Comparison of ENCODE assay signal across 9 mouse cellular contexts in genomic region chr1:171088237-171088869, GRCm38 (mm10). TPM values are rescaled to one million over a fixed set of nuclear protein-coding genes. Genes with fewer than 3 reads are reported as not detected.
A peak's percentile ranks its signal among the peaks of the same experiment; 100 is the strongest.
DNase-seq lines count a peak whose midpoint lies in the region; ATAC-seq lines count a peak whose summit lies in the region.
"Not testable (repeated sequence)": the region's sequence is repeated elsewhere in the genome, so short reads cannot be mapped to it uniquely, and the experiment has no call there.
"Had no signal": no experiment of that assay in that cellular context is flagged by ENCODE, and none has a peak within 500 bp of the region (broad histone marks: within the 10 kb centered on the region; RNA-seq: fewer than 3 reads in every experiment).

No protein-coding gene starts in this region.

- not testable (repeated sequence) for ATAC-seq in forebrain, embryonic 14.5 days; hindbrain, embryonic 11.5 days (ENCODE audit: low FRiP score); kidney, embryonic 14.5 days (ENCODE audit: low FRiP score, low TSS enrichment); liver, embryonic 12.5 days; midbrain, embryonic 13.5 days

- 3% methylated on average over 10 of the region's 10 CpGs for WGBS in forebrain, embryonic 14.5 days
- WGBS in hindbrain, embryonic 11.5 days, result 4% methylated on average over 10 of the region's 10 CpGs
- 3% methylated on average over 10 of the region's 10 CpGs for WGBS in kidney, embryonic 14.5 days
- WGBS in liver, embryonic 12.5 days (ENCODE audit: insufficient replicate concordance), result 4% methylated on average over 10 of the region's 10 CpGs
- 5% methylated on average over 10 of the region's 10 CpGs for WGBS in midbrain, embryonic 13.5 days

- H3K4me1 ChIP-seq in forebrain, embryonic 14.5 days (ENCODE audit: control insufficient read depth, insufficient read depth, low read length); hindbrain, embryonic 11.5 days (replicated peaks; ENCODE audit: control insufficient read depth, insufficient read depth, low read length); kidney, embryonic 14.5 days (ENCODE audit: control insufficient read depth, insufficient read depth, low read length); midbrain, embryonic 13.5 days (replicated peaks): not testable (repeated sequence)
- H3K4me1 ChIP-seq in liver, embryonic 12.5 days, result peaks cover 22% of the 10 kb centered on the region

- not testable (repeated sequence) for H3K27me3 ChIP-seq in forebrain, embryonic 14.5 days (replicated peaks; ENCODE audit: control insufficient read depth, insufficient read depth, low read length); kidney, embryonic 14.5 days (ENCODE audit: control insufficient read depth, insufficient read depth, low read length)
- H3K27me3 ChIP-seq in hindbrain, embryonic 11.5 days (ENCODE audit: control insufficient read depth, insufficient read depth, low read length), result peaks cover 11% of the 10 kb centered on the region
- H3K27me3 ChIP-seq in liver, embryonic 12.5 days (replicated peaks), result peaks cover 37% of the 10 kb centered on the region
- H3K27me3 ChIP-seq in midbrain, embryonic 13.5 days, result peaks cover 19% of the 10 kb centered on the region

- not testable (repeated sequence) for H3K4me3 ChIP-seq in forebrain, embryonic 14.5 days (ENCODE audit: low read depth, low read length); hindbrain, embryonic 11.5 days (ENCODE audit: low read depth, low read length); liver, embryonic 12.5 days; midbrain, embryonic 13.5 days (replicated peaks)
- peak overlapping the region; percentile 7; the same call in 1 of the 2 replicates for H3K4me3 ChIP-seq in kidney, embryonic 14.5 days (ENCODE audit: low read length)

- not testable (repeated sequence) for H3K27ac ChIP-seq in forebrain, embryonic 14.5 days (ENCODE audit: low read depth, low read length); hindbrain, embryonic 11.5 days (ENCODE audit: low read depth, low read length); kidney, embryonic 14.5 days (ENCODE audit: low read depth, low read length); liver, embryonic 12.5 days; midbrain, embryonic 13.5 days

- H3K9ac ChIP-seq in forebrain, embryonic 14.5 days (ENCODE audit: low read length); hindbrain, embryonic 11.5 days (ENCODE audit: low read depth, low read length); kidney, embryonic 14.5 days (ENCODE audit: low read depth, low read length); liver, embryonic 12.5 days; midbrain, embryonic 13.5 days (replicated peaks): not testable (repeated sequence)

- H3K4me2 ChIP-seq in forebrain, embryonic 14.5 days (ENCODE audit: low read length), result peak overlapping the region; percentile 28; the same call in 1 of the 2 replicates
- not testable (repeated sequence) for H3K4me2 ChIP-seq in hindbrain, embryonic 11.5 days (replicated peaks; ENCODE audit: low read depth, low read length)
- H3K4me2 ChIP-seq in kidney, embryonic 14.5 days (replicated peaks; ENCODE audit: low read depth, low read length), result peak overlapping the region; percentile 28; the same call in 1 of the 2 replicates
- H3K4me2 ChIP-seq in liver, embryonic 12.5 days, result peak overlapping the region; percentile 57
- peak overlapping the region; percentile 32 for H3K4me2 ChIP-seq in midbrain, embryonic 13.5 days (replicated peaks)

- peak; percentile 73 for DNase-seq in ES-CJ7 (ENCODE audit: low read depth, low spot score)
- DNase-seq in embryo, embryonic 9.5 days (ENCODE audit: extremely low spot score), result peak; percentile 49
- DNase-seq in forebrain, embryonic 14.5 days (ENCODE audit: low spot score), result peak; percentile 29
- peak; percentile 27 for DNase-seq in hindbrain, embryonic 11.5 days (ENCODE audit: low spot score)
- peak; percentile 43 for DNase-seq in retina, postnatal 1 day

- H3K9me3 ChIP-seq in forebrain, embryonic 14.5 days (replicated peaks; ENCODE audit: control insufficient read depth, low read length); hindbrain, embryonic 11.5 days (ENCODE audit: control insufficient read depth, low read length); kidney, embryonic 14.5 days (ENCODE audit: control insufficient read depth, low read length); liver, embryonic 12.5 days (replicated peaks); midbrain, embryonic 13.5 days: not testable (repeated sequence)

- H3K36me3 ChIP-seq in forebrain, embryonic 14.5 days (ENCODE audit: control insufficient read depth, insufficient read depth, low read length); hindbrain, embryonic 11.5 days (ENCODE audit: control insufficient read depth, insufficient read depth, low read length); kidney, embryonic 14.5 days (ENCODE audit: control insufficient read depth, insufficient read depth, low read length); liver, embryonic 12.5 days; midbrain, embryonic 13.5 days: not testable (repeated sequence)

RNA-seq across cellular contexts. Expression of gene Fcgr3, which starts 23.6 kb away (rescaled TPM):
- 8.3 and 11.5 TPM in 2 replicates for polyA plus RNA-seq in forebrain, embryonic 14.5 days (2014; fragmentation: Nextera tagmentation; extraction: Ambion mirVana)
- polyA plus RNA-seq in hindbrain, embryonic 11.5 days (2014; fragmentation: Nextera tagmentation; extraction: Ambion mirVana), result 9.6 TPM in 2 replicates
- 7.0 and 7.9 TPM in 2 replicates for polyA plus RNA-seq in kidney, embryonic 14.5 days (2014; fragmentation: Nextera tagmentation; extraction: Ambion mirVana)
- 16.1 and 17.0 TPM in 2 replicates for polyA plus RNA-seq in liver, embryonic 12.5 days (2016; fragmentation: Nextera tagmentation; extraction: Ambion mirVana)
- 4.8 and 6.0 TPM in 2 replicates for polyA plus RNA-seq in midbrain, embryonic 13.5 days (2015; fragmentation: Nextera tagmentation; extraction: Ambion mirVana)
- polyA plus RNA-seq: C2C12 had no signal

RNA-seq across cellular contexts. Expression of gene Cfap126, which starts 25.4 kb away (rescaled TPM):
- polyA plus RNA-seq in forebrain, embryonic 14.5 days (2014; fragmentation: Nextera tagmentation; extraction: Ambion mirVana), result 7.2 and 8.8 TPM in 2 replicates
- polyA plus RNA-seq in hindbrain, embryonic 11.5 days (2014; fragmentation: Nextera tagmentation; extraction: Ambion mirVana), result 8.7 and 10.5 TPM in 2 replicates
- 2.9 and 3.8 TPM in 2 replicates for polyA plus RNA-seq in kidney, embryonic 14.5 days (2014; fragmentation: Nextera tagmentation; extraction: Ambion mirVana)
- polyA plus RNA-seq in liver, embryonic 12.5 days (2016; fragmentation: Nextera tagmentation; extraction: Ambion mirVana), result 2.1 and 2.3 TPM in 2 replicates
- polyA plus RNA-seq in midbrain, embryonic 13.5 days (2015; fragmentation: Nextera tagmentation; extraction: Ambion mirVana), result 2.0 and 3.7 TPM in 2 replicates
